Mouse (Mus musculus) embryo, embryonic 10 days (tissue): ENCODE data around the gene Nmu.

Source experiments
- DNase-seq: peaks from one replicate; pipeline ENCODE4 v3.0.0-alpha.2; 2015; ENCODE audit warnings: low spot score

Gene Nmu

DNA sequence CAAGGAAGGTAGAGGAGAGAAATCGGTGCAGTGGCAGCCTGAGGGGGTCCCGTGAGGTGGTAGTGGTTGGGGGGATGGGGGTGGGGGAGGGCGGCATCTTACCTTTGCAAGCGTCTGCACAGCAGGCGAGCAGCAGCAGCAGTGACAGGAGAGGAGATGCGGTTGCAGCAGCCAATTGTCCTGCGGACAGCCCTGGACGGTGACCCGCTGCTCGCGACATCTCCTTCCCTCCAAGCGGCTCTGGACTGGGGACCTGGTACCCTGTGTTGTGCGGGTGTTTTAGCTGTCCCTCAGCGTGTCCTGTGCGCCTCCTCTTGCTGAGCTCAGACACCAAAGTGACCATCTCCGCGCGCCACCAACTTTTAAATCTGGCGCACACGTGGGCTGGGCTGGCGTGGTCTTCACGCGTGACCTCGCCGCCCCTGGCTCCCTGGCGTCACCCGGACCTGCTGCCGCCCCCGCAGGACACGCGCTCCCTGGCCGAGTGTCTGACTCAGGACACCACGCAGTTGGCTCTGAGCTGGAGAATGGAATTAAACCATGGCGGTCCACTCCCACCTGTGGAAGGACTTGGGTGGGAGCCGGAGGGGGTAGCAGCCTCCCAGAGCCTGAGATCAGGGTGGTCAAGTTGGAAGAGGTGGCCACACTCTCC lies at the start of gene Nmu:
Gene Nmu (minus strand): TSS at position 336 of the 652 bp plus-strand sequence.
- DNase-seq, result peak; percentile 45

GRCm38 (mm10) chr5:76411697-76412096 lies 48.1 kb upstream of the Nmu start:
- DNase-seq, result no peak

DNA sequence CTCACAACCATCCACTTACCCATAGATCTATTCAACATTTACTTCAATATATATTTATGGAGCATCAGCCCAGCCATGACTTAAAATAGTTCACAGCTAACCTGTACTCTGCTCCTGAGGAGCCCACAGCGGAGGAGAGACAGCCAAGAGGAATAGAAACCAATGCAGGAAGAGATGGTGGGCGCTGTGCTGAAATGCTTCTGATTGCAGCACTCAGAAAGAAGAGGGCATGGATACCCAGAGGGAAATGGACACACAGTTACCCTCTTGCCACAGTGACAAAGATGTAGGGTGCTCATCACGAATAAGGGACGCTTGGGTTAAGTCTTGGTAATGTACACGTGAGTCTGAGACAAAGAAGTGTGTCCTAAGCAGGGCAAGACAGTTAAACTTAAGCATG lies 30.8 kb upstream of the Nmu start:
- DNase-seq, result no peak

GRCm38 (mm10) chr5:76389041-76389795 lies 25.6 kb upstream of the Nmu start:
- no peak for DNase-seq

- no peak for DNase-seq
These were observed 24.9 kb upstream of the Nmu start for GRCm38 (mm10) chr5:76388474-76388873.

GRCm38 (mm10) chr5:76383673-76384072 lies 20.1 kb upstream of the Nmu start:
- no peak for DNase-seq

- DNase-seq, result no peak
These were observed 18.2 kb upstream of the Nmu start for GRCm38 (mm10) chr5:76381836-76382235.

- no peak for DNase-seq
These were observed 15.6 kb upstream of the Nmu start for GRCm38 (mm10) chr5:76379216-76379615.

- DNase-seq, result no peak
These were observed 5.7 kb upstream of the Nmu start for GRCm38 (mm10) chr5:76369215-76369840.

- no peak for DNase-seq
These were observed 1.8 kb upstream of the Nmu start for GRCm38 (mm10) chr5:76365406-76365805.

DNA sequence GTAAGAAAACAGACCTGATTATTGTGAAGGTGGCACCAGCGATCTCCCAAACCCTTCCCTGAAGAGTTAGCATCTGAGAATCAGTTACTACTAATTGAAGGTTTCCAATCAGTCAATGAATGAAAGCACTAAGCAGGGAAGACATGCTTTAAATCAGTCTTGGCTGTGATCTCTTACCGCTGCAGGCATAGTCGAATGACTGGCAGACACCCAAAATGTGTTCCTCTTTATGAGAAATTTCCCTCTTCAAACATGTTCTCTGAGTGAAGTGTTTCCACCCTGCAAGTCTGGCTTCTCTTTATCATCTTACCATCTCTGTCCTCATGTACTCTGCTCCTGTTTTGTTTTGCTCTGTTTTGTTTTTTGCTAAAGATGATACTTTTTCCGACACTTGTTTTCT lies 2.8 kb downstream of the Nmu start:
- no peak for DNase-seq

- DNase-seq, result no peak
These were observed 3.5 kb downstream of the Nmu start for GRCm38 (mm10) chr5:76360057-76360456.

DNA sequence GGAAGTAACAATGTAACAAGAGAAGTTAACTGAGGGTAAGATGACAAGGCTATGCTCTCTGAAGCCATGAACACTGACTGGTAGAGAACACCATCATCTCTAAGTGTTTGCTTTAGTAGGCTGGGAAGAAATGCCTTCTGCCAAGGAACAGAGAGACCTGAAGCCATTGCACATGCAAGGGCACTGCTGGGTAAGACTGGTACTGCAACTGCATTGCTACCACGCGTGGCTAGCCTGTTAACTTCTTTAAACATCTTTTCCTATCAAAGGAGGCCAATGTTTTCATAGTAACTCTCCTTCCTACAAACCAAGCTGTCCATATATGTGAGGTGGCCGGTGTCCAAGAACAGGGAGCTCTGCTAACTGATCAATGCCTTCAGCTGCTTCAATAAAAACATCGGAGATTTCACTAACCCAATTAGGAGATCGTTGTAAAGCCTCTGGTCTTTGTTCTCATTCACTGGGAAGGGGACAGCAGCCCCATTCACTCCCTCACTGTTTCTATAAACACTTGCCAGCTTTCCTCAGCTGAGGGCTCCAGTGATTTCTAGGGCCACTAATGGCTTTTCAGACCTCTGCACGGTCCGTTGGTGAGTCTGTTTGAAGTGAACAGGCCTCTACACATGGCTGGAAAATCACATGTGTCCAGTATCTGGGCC lies 11.5 kb downstream of the Nmu start:
- peak; percentile 9 for DNase-seq

GRCm38 (mm10) chr5:76351537-76351936 lies 12.1 kb downstream of the Nmu start:
- DNase-seq, result no peak

GRCm38 (mm10) chr5:76346137-76346536 lies 17.5 kb downstream of the Nmu start:
- no peak for DNase-seq

DNA sequence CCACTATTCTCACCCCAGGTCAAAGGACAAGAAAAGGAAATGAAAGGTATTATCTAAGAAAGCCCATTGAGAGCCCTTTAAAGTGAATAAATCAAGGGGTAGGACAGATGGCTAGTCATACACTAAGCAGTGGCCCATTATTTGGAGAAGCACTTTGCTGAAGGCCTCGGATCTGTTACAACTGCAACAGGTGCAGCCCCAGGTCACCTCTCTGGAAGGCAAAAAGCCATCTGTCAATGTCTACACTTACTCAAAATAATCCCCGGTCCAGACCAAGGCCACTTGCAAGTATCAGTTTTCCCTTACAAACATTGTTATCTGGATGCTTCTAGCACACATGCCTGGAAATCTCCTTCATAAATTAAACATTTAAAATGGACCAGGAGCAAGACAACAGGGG lies 22.7 kb downstream of the Nmu start:
- no peak for DNase-seq

DNA sequence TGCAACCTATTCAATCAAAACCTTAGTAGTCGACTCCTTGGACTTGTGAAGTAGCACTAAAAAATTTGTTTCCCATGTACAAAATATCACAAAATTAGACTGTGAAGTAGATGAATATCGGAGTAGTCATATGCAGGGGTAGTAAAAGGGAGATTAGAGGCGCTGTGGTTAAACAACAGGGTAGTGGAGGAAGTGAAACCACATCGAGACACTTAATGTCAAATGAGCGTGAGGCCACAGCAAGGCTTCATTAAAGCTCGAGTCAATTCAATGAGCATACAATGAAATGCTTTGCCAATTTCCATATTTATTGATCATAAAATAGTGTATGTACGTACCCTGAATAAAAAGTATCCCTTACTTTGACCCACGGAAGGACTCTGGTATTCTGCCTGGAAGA lies 26.5 kb downstream of the Nmu start:
- DNase-seq, result no peak

GRCm38 (mm10) chr5:76333833-76334232 lies 29.8 kb downstream of the Nmu start:
- no peak for DNase-seq

GRCm38 (mm10) chr5:76330953-76331352 lies 32.6 kb downstream of the Nmu start, which contains the start of gene Pdcl2:
TSS of gene Pdcl2 (minus strand) at chr5:76331156.
- no peak for DNase-seq

- DNase-seq, result no peak
These were observed 36.3 kb downstream of the Nmu start for GRCm38 (mm10) chr5:76327296-76327695.

DNA sequence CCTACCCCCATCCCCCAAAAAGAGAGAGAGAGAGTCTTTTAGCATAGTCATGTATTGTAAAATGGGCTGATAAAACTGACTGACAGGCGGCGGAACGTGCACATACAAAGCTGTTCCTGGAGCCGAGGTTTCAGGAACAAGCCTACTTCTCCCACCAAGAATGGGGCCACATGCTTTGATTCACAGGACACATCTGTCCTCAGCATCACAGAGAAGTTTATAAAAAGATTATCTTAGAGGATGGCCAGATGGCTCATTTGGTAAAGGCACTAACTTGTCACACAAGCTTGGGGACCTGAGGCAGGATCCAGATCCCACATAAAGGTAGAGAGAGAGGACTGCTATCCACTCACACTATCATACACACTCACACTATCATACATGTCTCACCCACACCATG lies 38.5 kb downstream of the Nmu start:
- DNase-seq, result no peak
